Mouse (Mus musculus) kidney, adult 8-10 months (tissue): ENCODE results near the gene Cdc20b.
"Not testable (repeated sequence)": the region's sequence is repeated elsewhere in the genome, so short reads cannot be mapped to it uniquely, and the experiment has no call there.

Source experiments
- DNase-seq, 2 experiments: peaks; one replicate each; pipeline ENCODE4 v3.0.0; 2022

Gene Cdc20b

GRCm38 (mm10) chr13:113034950-113035421 lies at the start of gene Cdc20b:
Gene Cdc20b (plus strand): TSS chr13:113035111.
- DNase-seq = no peak

- DNase-seq = no peak
Observed at GRCm38 (mm10) chr13:112985605-112986450, 49.1 kb upstream of the Cdc20b start.

GRCm38 (mm10) chr13:112986451-112986950 lies 48.4 kb upstream of the Cdc20b start:
- DNase-seq = no peak

- DNase-seq = peak; percentile 94 to 95
Observed at GRCm38 (mm10) chr13:112987532-112987943, 47.4 kb upstream of the Cdc20b start, which contains the start of gene Ccno. Gene Ccno (plus strand): TSS chr13:112987802.

GRCm38 (mm10) chr13:112987991-112988390 lies 46.9 kb upstream of the Cdc20b start:
- DNase-seq = no peak

- no peak for DNase-seq
Observed at GRCm38 (mm10) chr13:112988866-112989265, 46.0 kb upstream of the Cdc20b start.

DNA sequence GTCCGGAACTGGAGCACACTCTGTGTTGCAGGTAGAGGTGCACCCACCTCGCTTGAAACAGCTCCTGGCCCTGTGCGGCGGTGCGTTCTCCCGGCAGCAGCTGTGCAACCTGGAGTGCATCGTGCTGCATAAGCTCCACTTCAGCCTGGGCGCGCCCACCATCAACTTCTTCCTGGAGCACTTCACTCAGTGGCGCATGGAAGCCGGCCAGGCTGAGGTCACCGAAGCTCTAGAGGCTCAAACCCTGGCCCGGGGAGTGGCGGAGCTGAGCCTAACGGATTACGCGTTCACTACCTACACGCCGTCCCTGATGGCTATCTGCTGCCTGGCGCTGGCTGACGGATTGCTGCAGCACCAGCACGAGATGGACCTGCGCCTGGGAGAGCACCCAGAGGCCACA lies 45.4 kb upstream of the Cdc20b start:
- DNase-seq = no peak

GRCm38 (mm10) chr13:112990346-112990745 lies 44.6 kb upstream of the Cdc20b start:
- DNase-seq = no peak

- DNase-seq = no peak
Observed at GRCm38 (mm10) chr13:112993531-112994152, 41.3 kb upstream of the Cdc20b start, which contains the start of gene Mcidas. Gene Mcidas (plus strand): TSS chr13:112993845.

DNA sequence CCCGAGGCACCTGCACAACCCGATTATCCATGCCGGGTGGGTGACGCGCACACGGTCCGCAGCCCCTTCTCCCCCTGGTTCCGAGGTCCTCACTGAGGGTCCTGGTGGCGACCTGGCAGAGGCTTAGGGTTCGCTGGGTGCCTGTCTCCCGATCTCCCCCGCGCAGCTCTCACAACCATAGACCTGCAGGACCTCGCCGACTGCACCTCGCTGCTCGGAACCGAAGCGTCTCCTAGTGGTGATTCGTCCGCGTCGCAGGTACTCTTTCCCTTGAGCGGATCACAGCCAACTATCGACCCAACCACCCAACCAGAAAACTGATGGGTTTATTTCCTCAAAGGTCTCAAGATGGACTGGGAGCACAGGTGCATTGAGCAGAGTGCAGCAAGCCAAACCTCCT lies 40.7 kb upstream of the Cdc20b start:
- DNase-seq = peak; percentile 41 to 73

DNA sequence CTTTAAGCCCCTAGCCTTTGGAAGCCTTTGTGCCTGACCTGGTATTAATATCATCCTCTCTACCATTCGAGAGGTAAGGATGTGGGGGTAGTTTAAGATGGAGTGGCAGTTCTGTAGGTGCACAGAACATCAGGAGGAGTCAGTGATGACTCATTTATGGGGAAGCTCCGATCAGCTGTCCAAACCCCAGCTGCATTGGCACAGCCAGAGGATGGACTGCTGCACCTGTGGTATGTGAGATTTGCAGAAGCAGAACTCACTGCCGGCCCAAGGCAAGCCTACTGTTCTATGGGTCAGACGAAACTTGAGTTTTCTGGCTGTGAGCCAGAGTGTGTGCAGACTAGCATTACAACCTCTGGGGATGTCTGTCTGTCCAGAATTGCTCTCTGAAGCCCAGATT lies 38.5 kb upstream of the Cdc20b start:
- DNase-seq = no peak

DNA sequence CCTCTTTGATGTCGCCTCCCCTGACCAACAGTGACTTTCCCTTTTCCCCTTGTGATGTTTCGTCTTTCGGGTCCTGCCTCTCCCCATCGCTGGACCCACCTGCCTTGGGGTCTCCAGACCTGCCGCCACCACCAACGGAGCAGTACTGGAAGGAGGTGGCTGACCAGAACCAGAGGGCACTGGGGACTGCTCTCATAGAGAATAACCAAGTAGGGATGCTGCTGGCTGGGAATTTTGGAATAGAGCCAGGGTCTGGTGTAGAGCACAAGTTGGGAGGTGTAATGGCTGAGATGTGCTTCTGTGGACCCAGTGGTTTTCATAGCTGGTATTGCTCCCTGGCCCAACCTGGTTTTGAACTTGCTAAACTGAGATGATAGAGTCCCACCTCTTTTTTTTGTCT lies 37.5 kb upstream of the Cdc20b start:
- no peak for DNase-seq

GRCm38 (mm10) chr13:112998427-112999201 lies 36.3 kb upstream of the Cdc20b start:
- DNase-seq = no peak

DNA sequence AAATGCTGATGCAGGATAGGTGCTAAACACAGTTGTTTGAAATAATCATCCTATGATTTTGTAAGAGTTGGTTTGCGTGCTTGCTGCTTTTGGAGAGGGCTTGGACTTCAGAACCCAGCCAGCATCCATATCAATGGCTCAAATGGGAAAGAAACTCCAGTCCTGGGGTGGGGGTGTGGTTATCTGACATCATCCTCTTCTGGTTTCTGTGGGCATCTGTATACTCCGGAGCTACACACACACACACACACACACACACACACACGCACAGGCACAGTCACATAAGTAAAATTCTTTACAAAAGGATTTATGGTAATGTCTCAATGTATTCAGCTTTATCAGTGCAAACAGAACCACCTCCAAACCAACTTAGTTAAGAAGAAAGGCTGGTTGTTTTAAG lies 34.8 kb upstream of the Cdc20b start:
- no peak for DNase-seq

- no peak for DNase-seq
Observed at GRCm38 (mm10) chr13:113000576-113001318, 34.2 kb upstream of the Cdc20b start.

DNA sequence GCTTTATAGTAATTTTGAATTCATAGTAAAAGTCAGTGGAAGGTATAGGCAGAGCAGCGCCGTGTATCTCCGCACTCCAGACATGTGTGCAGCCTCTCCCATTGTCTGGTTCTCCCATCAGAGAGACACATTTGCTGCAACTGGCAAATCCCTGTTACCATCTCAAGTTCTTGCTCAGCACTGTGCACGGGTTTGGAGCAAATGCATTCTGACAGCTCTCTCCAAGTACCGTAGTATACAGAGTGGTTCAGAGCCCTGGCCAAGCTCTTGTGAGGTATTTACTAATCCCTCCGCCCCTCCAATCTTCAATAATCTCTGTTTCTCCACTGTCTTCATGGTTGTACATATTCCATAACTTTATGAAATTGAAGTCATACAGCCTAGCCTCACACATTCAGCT lies 22.2 kb upstream of the Cdc20b start:
- DNase-seq = no peak

- not testable (repeated sequence) for DNase-seq
Observed at GRCm38 (mm10) chr13:113013174-113013953, 21.5 kb upstream of the Cdc20b start.

GRCm38 (mm10) chr13:113021521-113021920 lies 13.4 kb upstream of the Cdc20b start:
- no peak for DNase-seq

DNA sequence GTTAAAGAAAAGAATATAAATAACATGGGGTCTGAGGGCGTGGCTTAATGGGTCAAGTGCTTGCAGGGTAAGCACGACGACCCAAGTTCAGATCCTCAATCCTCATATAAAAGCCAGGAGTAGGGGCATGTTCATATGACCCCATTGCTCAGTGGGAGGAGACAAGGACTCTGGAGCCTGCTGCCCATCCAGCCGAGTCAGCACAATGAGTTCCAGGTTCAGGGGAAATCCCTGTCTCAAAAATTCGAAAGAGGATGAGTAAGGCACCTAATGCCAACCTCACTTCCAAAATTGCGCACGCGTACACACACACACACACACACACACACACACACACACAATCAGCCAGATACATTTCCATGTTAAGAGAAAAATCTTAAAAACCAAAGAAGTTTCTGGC lies 12.4 kb upstream of the Cdc20b start:
- DNase-seq = no peak

- DNase-seq = no peak
Observed at GRCm38 (mm10) chr13:113023274-113024143, 11.4 kb upstream of the Cdc20b start.
